ENCODE assay signal across 29 mouse cellular contexts in the genomic region with DNA sequence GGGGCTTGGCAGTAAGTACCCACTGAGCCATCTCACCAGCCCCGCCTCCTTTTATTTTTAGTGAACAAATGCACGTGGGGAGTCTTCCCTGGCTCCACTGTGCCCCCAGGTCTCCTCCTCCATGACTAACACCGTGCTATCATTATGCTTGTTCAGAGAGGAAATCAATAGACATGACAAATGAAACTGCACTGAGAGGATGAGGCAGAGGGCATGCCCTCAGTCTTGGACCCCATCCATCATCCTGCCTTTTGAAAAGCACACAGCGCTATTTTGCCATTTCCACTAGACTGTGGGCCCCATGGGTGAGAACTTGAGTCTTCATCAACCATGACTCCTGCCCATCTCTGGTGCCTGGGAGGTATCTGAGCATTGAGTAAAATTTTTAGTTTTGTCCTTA. TPM values are rescaled to one million over a fixed set of nuclear protein-coding genes. Genes with fewer than 3 reads are reported as not detected.
DNase-seq lines count a peak whose midpoint lies in the region; ATAC-seq and TF ChIP-seq lines count a peak whose summit lies in the region.
"Had no signal": no experiment of that assay in that cellular context is flagged by ENCODE, and none has a peak within 500 bp of the region (broad histone marks: within the 10 kb centered on the region; RNA-seq: fewer than 3 reads in every experiment).

No protein-coding gene starts in this region.

- ATAC-seq in hindbrain, embryonic 11.5 days (ENCODE audit: low FRiP score) = peak; percentile 64
- ATAC-seq in hindbrain, embryonic 16.5 days = no peak
- ATAC-seq in cerebellum, adult (ENCODE audit: insufficient number of reproducible peaks, low FRiP score, low TSS enrichment) = no peak
- ATAC-seq: forebrain, embryonic 15.5 days; hindbrain, postnatal 0 days; inflammation-experienced regulatory T-cells, adult 6 months; intestine, embryonic 16.5 days; Patski had no signal

- no peaks in the 10 kb centered on the region for H3K79me2 ChIP-seq in liver, adult 2 months (ENCODE audit: control insufficient read depth, insufficient read depth, low read length)

- DNase-seq in embryo, embryonic 10 days (ENCODE audit: low spot score) = peak; percentile 43
- DNase-seq in embryo, embryonic 9.5 days (ENCODE audit: extremely low spot score) = no peak
- no peak for DNase-seq in hindbrain, embryonic 11.5 days (ENCODE audit: low spot score)
- DNase-seq in liver, adult 2 months (ENCODE audit: extremely low read depth, low read depth, low spot score) = peak; percentile 78
- no peak for DNase-seq in liver
- DNase-seq: adrenal gland, postnatal 10 days; adrenal gland, postnatal 36 days; cerebellum, adult 11-12 months; cerebellum, adult 8-10 months; cerebellum, postnatal 10 days; cerebellum, postnatal 36 days; gastrocnemius, postnatal 25 days; heart, adult 18-20 months; heart, postnatal 10 days; heart, postnatal 36 days had no signal

- no peak overlapping the region for H3K4me2 ChIP-seq in hindbrain, embryonic 11.5 days (replicated peaks; ENCODE audit: low read depth, low read length)
- no peak overlapping the region for H3K4me2 ChIP-seq in hindbrain, embryonic 16.5 days (ENCODE audit: low read length)
- H3K4me2 ChIP-seq: forebrain, embryonic 15.5 days; heart, embryonic 12.5 days; heart, embryonic 15.5 days; hindbrain, embryonic 12.5 days had no signal

- no peak for TF ChIP-seq CTCF in liver, adult 2 months (IDR thresholded peaks at IDR 0.05; ENCODE audit: low read depth, low read length)

- no peak overlapping the region for H3K4me3 ChIP-seq in hindbrain, embryonic 11.5 days (ENCODE audit: low read depth, low read length)
- H3K4me3 ChIP-seq in hindbrain, embryonic 16.5 days (ENCODE audit: low read length) = no peak overlapping the region
- no peak overlapping the region for H3K4me3 ChIP-seq in liver, adult 2 months (ENCODE audit: insufficient read depth, low read depth, low read length)
- H3K4me3 ChIP-seq: forebrain, embryonic 10.5 days; forebrain, embryonic 15.5 days; heart, embryonic 12.5 days; heart, embryonic 15.5 days; hindbrain, embryonic 12.5 days had no signal

- no peaks in the 10 kb centered on the region for H3K4me1 ChIP-seq in hindbrain, embryonic 11.5 days (replicated peaks; ENCODE audit: control insufficient read depth, insufficient read depth, low read length)
- no peaks in the 10 kb centered on the region for H3K4me1 ChIP-seq in hindbrain, embryonic 16.5 days (ENCODE audit: control insufficient read depth, insufficient read depth, low read depth, low read length)
- peaks cover 6% of the 10 kb centered on the region for H3K4me1 ChIP-seq in liver, adult 2 months (ENCODE audit: control insufficient read depth, insufficient read depth, low read length)
- H3K4me1 ChIP-seq: forebrain, embryonic 10.5 days; forebrain, embryonic 15.5 days; heart, embryonic 12.5 days; heart, embryonic 15.5 days had no signal

- no peak for TF ChIP-seq POLR2A in liver, adult 2 months (IDR thresholded peaks at IDR 0.05; ENCODE audit: extremely low read depth, insufficient read depth, low read length)

- H3K9me3 ChIP-seq in hindbrain, embryonic 11.5 days (ENCODE audit: control insufficient read depth, low read length) = no peaks in the 10 kb centered on the region
- no peaks in the 10 kb centered on the region for H3K9me3 ChIP-seq in hindbrain, embryonic 16.5 days (ENCODE audit: control insufficient read depth, low read length)
- H3K9me3 ChIP-seq: forebrain, embryonic 10.5 days; forebrain, embryonic 15.5 days; heart, embryonic 12.5 days; heart, embryonic 15.5 days; hindbrain, embryonic 12.5 days had no signal

- no peaks in the 10 kb centered on the region for H3K27me3 ChIP-seq in hindbrain, embryonic 11.5 days (ENCODE audit: control insufficient read depth, insufficient read depth, low read length)
- H3K27me3 ChIP-seq in hindbrain, embryonic 16.5 days (replicated peaks; ENCODE audit: control insufficient read depth, insufficient read depth, low read length) = no peaks in the 10 kb centered on the region
- H3K27me3 ChIP-seq in liver, adult 2 months (ENCODE audit: control insufficient read depth, insufficient read depth, low read length) = no peaks in the 10 kb centered on the region
- H3K27me3 ChIP-seq: forebrain, embryonic 15.5 days; heart, embryonic 12.5 days; heart, embryonic 15.5 days; hindbrain, embryonic 12.5 days; Patski had no signal

- H3K36me3 ChIP-seq in hindbrain, embryonic 11.5 days (ENCODE audit: control insufficient read depth, insufficient read depth, low read length) = no peaks in the 10 kb centered on the region
- no peaks in the 10 kb centered on the region for H3K36me3 ChIP-seq in hindbrain, embryonic 16.5 days (ENCODE audit: control insufficient read depth, insufficient read depth, low read length)
- H3K36me3 ChIP-seq in liver, adult 2 months (ENCODE audit: control insufficient read depth, insufficient read depth, low read length) = no peaks in the 10 kb centered on the region
- H3K36me3 ChIP-seq: forebrain, embryonic 10.5 days; forebrain, embryonic 15.5 days; heart, embryonic 12.5 days; heart, embryonic 15.5 days; hindbrain, embryonic 12.5 days had no signal

- H3K27ac ChIP-seq in hindbrain, embryonic 11.5 days (ENCODE audit: low read depth, low read length) = no peak overlapping the region
- H3K27ac ChIP-seq in hindbrain, embryonic 16.5 days (ENCODE audit: low read depth, low read length) = no peak overlapping the region
- no peak overlapping the region for H3K27ac ChIP-seq in liver, adult 2 months (replicated peaks; ENCODE audit: insufficient read depth, low read depth, low read length)
- H3K27ac ChIP-seq: forebrain, embryonic 10.5 days; forebrain, embryonic 15.5 days; heart, embryonic 15.5 days; hindbrain, embryonic 12.5 days; hindbrain, postnatal 0 days had no signal

- 44% methylated on average over 4 of the region's 4 CpGs for WGBS in hindbrain, embryonic 11.5 days
- 26% methylated on average over 4 of the region's 4 CpGs for WGBS in hindbrain, embryonic 16.5 days
- 24% methylated on average over 4 of the region's 4 CpGs for WGBS in liver, adult 2 months

- no peak overlapping the region for H3K9ac ChIP-seq in hindbrain, embryonic 11.5 days (ENCODE audit: low read depth, low read length)
- H3K9ac ChIP-seq in hindbrain, embryonic 16.5 days (ENCODE audit: low read depth, low read length) = no peak overlapping the region
- H3K9ac ChIP-seq in liver, adult 2 months (ENCODE audit: low read depth, low read length) = no peak overlapping the region
- H3K9ac ChIP-seq: forebrain, embryonic 15.5 days; heart, embryonic 12.5 days; heart, embryonic 15.5 days; hindbrain, embryonic 12.5 days had no signal

RNA-seq across cellular contexts. Expression of a gene that starts 35.5 kb away (rescaled TPM):
- polyA plus RNA-seq in hindbrain, embryonic 11.5 days (2014; fragmentation: Nextera tagmentation; extraction: Ambion mirVana) = 0.15 and 0.17 TPM in 2 replicates
- polyA plus RNA-seq in hindbrain, embryonic 16.5 days (2015; fragmentation: Nextera tagmentation; extraction: Ambion mirVana) = 0.07 and 0.10 TPM in 2 replicates
- 0.37 and 0.54 TPM in 2 replicates for total RNA-seq in liver, adult 2 months (2014; rRNA removed)
- polyA plus RNA-seq in liver, adult 2 months (2012; rRNA removed) = 0.14 TPM in 1 of 2 replicates, not detected in the other
- total RNA-seq: adrenal gland, adult 18-20 months; adrenal gland, postnatal 10 days; adrenal gland, postnatal 36 days; gastrocnemius, adult 8-10 months; gastrocnemius, postnatal 25 days; heart, adult 18-20 months; heart, postnatal 10 days; heart, postnatal 36 days; hindbrain, postnatal 0 days had no signal
- polyA plus RNA-seq: cortical plate, adult 2 months; forebrain, embryonic 15.5 days; Patski had no signal

Comparison
In these comparisons a context has a peak if more than half of its experiments do, and no peak if none do; other contexts are left out.
1. DNase-seq: peak in embryo, embryonic 10 days (single experiment) and liver, adult 2 months (single experiment); none in embryo, embryonic 9.5 days (single experiment), hindbrain, embryonic 11.5 days (single experiment) and liver (single experiment).